Mouse (Mus musculus) gastrocnemius, adult 2 months (tissue): Measurements from ENCODE around the gene Fgfr2. TPM values are rescaled to one million over a fixed set of nuclear protein-coding genes. Genes with fewer than 3 reads are reported as not detected.
A peak's percentile ranks its signal among the peaks of the same experiment; 100 is the strongest.

Experiments
- DNase-seq: peaks from one replicate; pipeline ENCODE4 v3.0.0; 2022
- H3K27ac ChIP-seq: fragments of 200-600 bp; 2 replicates; pipeline ENCODE4 v1.8.1; 2022; ENCODE audit warnings: mild to moderate bottlenecking
- H3K4me3 ChIP-seq: fragments of 200-600 bp; 2 replicates; pipeline ENCODE4 v1.8.1; 2022; ENCODE audit warnings: mild to moderate bottlenecking, moderate library complexity
- CTCF ChIP-seq: fragments of 200-600 bp; IDR thresholded peaks from 2 replicates; pipeline ENCODE4 v1.8.1; 2022; ENCODE audit warnings: antibody characterized with exemption, mild to moderate bottlenecking, moderate library complexity
- intact Hi-C: fragments of 180-260 bp; cut with DNase I; formaldehyde crosslinking; loops from one replicate; pipeline ENCODE4 v1.15.1; 2025
- total RNA-seq, 2 experiments: library from RNA; stranded (reverse); gene quantifications; 2 replicates each; pipeline ENCODE4 v1.2.3; 2021

Fgfr2 gene
- total RNA-seq, 2 experiments from 2014 or later: 0.15 to 0.33 TPM

DNA sequence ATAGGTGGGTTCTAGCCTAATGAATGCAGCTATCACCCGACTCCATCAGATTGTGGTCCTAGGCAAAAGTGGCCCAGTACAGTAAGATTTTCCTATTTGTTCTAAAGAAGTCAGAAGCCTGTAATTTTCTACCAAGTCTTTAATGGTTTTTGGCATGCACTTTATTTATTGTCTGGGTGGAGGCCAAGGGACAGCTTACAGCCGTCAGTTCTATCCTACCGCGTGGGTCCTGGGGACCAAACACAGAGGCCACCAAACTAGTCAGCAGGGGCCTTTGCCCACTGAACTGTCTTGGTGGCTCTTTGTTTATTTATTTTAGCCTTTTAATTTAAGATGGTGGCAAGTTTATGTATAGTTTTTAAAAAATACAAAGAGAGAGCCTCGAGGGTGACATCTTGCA, 2544.5 kb downstream of the Fgfr2 start:
- Histone ChIP-seq H3K4me3 (no peak overlapping the region), H3K27ac (peak overlapping the region; percentile 58; the same call in 1 of the 2 replicates)
- no peak for TF ChIP-seq CTCF
- no peak for DNase-seq
- intact Hi-C loops: no loop called here

DNA sequence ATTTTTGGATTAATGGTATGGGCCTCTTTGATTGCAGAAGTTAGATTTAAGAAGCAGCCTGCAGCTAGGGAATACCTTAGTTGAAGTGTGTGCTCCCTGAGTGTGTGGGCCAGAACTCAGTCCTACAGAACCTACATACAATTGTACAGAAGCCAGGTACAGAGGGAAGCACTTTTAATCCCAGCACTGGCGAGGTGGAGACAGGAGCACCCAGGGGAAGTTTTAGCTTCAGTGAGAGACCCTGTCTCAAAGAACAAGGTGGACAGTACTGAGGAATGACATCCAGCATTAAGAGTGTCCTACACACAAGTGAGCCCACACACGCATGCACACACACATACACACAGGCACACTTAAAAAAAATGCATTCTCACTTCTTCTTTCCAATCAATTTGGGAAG, 2545.1 kb downstream of the Fgfr2 start:
- intact Hi-C loops: no loop called here

DNA sequence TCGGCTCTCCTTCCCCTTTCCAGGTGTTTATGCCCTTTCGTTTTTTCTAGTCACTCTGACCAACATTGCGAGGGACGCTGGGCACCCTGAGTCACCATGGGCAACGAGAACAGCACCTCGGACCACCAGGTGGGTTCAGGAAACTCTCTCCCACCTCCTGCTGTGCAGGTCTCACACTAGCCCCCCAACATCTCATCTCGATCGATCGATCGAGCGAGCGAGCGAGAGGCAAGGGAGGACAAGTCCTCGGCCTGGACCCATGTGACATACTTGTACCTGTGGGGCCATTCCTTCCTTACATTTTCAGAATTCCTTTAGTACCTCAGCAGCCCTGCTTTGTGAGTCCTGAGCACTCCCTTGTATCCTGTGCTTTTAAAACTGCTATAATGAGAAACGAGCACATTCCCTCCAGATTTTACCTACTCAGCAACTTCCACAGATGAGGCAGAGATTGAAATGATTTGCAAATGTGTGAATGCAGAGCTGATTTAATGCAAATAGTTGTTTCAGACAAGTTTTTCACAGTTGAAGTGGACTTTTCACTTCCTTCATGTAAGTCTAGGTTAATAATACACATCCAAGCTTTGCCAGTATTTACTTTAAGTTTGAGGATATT, 2545.7 kb downstream of the Fgfr2 start, which contains the start of gene Tacc2:
Tacc2 (plus strand) TSS at position 51 of the 616 bp plus-strand sequence.
- no peak for DNase-seq
- Histone ChIP-seq H3K4me3 (peak within 1 kb of the TSS; percentile 39), H3K27ac (peak within 1 kb of the TSS; percentile 75)
- intact Hi-C loops: no loop called here
- no peak for TF ChIP-seq CTCF

More for the DNA sequence above, 2545.1 kb downstream of the Fgfr2 start:
- Histone ChIP-seq H3K27ac (peak overlapping the region; percentile 31; the same call in 1 of the 2 replicates), H3K4me3 (no peak overlapping the region)
- TF ChIP-seq CTCF: no peak
- DNase-seq: no peak

DNA sequence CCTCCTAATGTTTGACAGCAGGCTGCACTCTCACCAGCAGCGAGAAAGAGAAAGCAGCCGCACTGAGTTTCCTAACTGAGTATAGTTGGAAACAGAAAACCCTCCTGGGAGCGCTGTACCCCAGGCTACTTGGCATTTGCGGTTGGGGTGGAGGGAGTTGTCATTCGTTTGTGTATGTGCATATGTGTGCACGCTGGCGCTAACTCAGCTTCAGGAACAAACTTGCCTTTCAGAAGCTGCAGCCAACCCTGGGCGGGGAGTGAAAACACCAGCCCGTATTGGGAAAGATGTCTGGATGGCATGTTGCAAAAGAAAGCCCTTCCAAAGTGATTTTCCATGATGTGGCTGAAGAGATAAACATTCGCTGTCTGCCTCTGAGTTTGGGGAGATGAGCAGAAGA, 2546.2 kb downstream of the Fgfr2 start:
- H3K27ac ChIP-seq: peak overlapping the region; percentile 75
- H3K4me3 ChIP-seq: peak overlapping the region; percentile 39
- no peak for TF ChIP-seq CTCF
- intact Hi-C loops: no loop called here
- DNase-seq: peak; percentile 66

DNA sequence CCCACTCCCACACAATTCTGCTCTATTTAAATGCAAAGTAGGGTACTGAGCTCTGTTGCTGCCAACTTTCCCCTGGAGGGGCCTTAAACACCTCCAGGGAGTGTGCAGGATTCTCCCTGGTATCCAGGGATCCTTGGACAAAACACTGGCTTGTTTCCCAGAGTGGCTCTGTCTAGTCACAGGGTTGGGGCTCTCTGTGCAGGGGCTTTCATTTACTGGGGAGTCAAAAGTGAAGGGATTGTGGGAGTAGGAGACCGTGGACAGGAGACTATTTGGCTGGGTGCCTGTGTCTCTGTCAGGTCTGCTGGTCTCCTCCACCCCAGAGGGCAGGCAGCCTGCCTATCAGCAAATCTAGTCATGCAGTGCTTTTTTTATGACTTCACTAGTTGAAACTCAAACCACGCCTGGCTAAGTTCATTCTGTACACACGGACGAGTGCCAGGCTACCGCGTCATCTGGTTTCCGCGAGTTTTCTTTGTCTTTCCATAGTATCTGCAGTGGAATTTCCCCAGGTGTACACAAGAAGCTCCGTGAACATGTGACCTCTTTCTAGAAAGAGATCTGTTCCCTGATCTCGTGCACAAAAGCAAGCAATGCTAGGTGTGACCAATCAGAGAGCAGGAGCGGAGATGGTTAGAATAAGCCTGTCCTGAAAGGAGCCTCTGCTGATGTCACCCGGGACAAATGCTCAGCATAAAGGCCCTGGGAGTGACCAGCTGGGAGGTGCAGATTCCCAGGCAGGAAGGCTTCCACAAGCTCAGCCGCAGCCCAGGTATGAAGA, 2548.7 kb downstream of the Fgfr2 start:
- H3K27ac ChIP-seq: peak overlapping the region; percentile 73
- peak; percentile 62 for DNase-seq
- intact Hi-C loops: no loop called here
- peak overlapping the region; percentile 23 for H3K4me3 ChIP-seq
- no peak for TF ChIP-seq CTCF

DNA sequence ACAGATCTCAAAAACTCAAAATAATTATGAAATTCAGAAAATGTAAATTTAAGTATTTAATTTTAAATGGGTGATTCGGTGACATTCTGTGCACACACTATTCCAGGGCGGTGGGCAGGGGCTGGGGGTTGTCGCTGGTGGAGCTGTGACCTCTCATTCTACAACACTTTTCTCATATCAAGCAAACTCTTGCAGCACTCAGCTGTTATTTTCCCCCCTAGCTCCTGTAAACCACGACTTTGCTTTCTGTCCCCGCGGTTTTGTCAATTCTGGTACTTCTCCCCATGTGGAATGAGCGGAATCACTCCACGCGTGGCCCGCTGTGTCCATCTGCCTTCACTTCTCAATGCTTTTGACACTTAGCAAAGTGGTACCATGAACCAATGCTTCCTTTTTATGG, 2549.4 kb downstream of the Fgfr2 start:
- TF ChIP-seq CTCF: no peak
- H3K27ac ChIP-seq: peak overlapping the region; percentile 73; the same call in 1 of the 2 replicates
- H3K4me3 ChIP-seq: no peak overlapping the region; the same call in 1 of the 2 replicates
- DNase-seq: no peak
- intact Hi-C loops: no loop called here

DNA sequence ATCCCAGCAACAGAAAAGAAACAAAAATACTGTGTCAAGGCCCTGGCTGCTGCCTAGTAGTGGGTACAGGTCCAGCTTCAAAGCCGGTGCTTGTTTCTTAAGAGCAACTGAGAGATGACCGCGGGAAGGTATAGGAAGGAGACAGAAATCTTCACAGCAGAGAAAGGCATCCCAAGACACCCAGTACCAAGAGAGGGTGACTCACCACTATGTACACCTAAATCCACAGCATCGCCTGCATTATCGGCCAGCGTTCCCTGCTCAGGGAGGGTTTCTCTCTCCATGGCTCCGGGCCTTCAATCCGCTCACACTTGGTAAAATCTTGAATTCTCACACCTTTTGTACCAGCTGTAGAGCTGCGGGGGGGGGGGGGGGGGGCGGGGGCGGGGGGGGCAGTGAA, 2550.3 kb downstream of the Fgfr2 start, which contains the start of gene Nsmce4a:
Nsmce4a (minus strand) TSS at position 298 of the 400 bp plus-strand sequence.
- no peak for TF ChIP-seq CTCF
- H3K27ac ChIP-seq: peak within 1 kb of the TSS; percentile 92
- intact Hi-C loops: no loop called here
- H3K4me3 ChIP-seq: peak within 1 kb of the TSS; percentile 9; the same call in 1 of the 2 replicates
- DNase-seq: no peak

DNA sequence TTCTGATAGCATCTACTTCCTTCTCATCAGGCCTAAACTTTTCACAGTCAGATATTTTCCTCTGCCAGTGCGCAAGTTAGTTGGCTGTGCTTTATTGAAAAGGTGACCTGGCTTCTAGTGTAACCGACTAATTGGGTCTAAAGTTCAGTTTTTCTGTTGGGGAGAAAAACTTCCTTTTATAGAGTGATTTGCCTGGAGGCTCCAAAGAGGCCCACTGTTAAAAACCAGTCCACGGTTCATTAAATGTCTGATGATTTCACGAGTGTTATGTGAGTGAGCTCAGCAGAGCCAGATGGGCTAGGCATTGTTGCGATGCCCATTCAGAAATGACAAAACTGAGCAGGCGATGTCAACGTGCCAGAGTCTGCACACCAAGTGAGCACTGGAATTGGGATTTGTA, 2552.7 kb downstream of the Fgfr2 start:
- TF ChIP-seq CTCF: no peak
- H3K4me3 ChIP-seq: peak overlapping the region; percentile 35
- intact Hi-C loops: no loop called here
- no peak for DNase-seq
- peak overlapping the region; percentile 92 for H3K27ac ChIP-seq

DNA sequence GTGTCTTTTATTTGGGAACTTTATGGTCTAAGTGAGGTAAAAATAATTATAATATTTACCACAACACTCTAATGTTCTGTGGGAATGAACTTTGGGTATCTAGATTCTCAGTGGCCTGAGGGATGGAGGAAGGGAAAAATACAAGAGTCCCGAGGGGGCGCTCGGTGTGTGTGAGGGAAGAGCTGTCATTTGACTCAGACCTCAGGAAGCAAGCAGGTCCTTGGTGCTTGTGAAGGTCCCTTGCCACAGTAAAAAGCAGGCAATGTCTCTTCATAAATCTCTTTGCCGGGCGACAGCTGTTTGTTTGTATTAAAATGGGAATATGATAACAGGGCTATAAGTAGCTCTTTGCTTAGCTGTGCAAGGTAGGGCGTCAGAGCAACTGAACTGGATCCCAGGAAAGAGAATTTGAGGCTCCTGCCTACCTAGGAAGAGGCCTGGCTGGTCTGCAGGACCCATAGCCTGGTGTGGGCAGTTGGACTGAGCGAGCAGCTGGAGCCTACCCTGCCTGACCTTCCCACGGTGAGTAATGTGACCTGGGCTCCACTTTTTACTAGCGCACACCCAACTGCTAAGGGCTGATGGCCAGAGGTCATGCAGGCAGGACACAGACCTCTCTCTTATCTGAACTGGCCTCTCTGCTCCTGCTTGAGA, 2554.2 kb downstream of the Fgfr2 start:
- peak; percentile 81 for DNase-seq
- intact Hi-C loops: loop anchor here (2.0 kb wide), 1 partner anchor 16 kb away; no protein-coding TSS in a partner anchor
- H3K27ac ChIP-seq: peak overlapping the region; percentile 92

DNA sequence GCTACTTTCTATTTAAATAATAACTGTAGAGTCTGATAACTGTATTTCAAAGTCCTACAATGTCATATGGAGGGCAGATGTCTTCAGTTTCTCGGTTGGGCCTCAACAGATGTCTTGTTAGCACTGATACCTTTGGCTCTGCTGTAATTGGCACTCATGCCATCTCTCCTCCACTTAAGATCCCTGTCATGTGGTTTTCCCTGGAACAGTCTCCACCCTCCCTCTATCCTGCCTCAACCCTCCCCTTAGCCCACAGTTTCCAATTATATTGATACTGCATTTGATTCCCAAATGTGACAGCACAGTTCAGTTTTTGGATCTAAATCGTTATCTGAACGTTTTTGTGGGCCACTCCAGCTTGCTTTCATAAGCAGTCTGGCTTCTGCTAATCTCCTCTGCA, 2558.6 kb downstream of the Fgfr2 start:
- peak overlapping the region; percentile 49 for H3K4me3 ChIP-seq
- intact Hi-C loops: no loop called here
- TF ChIP-seq CTCF: no peak
- H3K27ac ChIP-seq: peak overlapping the region; percentile 92
- DNase-seq: no peak

More for the DNA sequence above, 2554.2 kb downstream of the Fgfr2 start:
- no peak for TF ChIP-seq CTCF
- H3K4me3 ChIP-seq: peak overlapping the region; percentile 36

DNA sequence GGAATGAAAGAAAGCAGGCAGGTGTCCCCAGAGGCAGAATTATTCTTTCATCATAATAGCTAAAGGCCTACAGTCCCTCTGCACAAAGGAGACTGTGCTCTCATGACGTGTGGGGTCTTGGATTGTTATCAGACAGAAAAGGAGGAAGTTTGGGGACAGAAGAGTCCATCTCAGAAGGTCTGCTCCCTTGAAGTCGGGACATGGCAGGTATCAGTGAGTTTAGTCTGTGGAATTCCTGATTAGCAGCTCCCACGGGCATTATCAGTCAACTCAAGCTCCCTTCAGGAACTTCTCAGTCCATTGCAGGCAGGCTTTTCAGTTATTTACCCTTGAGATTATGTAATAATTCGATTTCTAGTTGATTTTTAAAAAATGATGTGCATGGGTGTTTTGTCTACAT, 2559.3 kb downstream of the Fgfr2 start:
- Histone ChIP-seq H3K4me3 (peak overlapping the region; percentile 11; the same call in 1 of the 2 replicates), H3K27ac (peak overlapping the region; percentile 92)
- no peak for DNase-seq
- intact Hi-C loops: no loop called here
- TF ChIP-seq CTCF: no peak

DNA sequence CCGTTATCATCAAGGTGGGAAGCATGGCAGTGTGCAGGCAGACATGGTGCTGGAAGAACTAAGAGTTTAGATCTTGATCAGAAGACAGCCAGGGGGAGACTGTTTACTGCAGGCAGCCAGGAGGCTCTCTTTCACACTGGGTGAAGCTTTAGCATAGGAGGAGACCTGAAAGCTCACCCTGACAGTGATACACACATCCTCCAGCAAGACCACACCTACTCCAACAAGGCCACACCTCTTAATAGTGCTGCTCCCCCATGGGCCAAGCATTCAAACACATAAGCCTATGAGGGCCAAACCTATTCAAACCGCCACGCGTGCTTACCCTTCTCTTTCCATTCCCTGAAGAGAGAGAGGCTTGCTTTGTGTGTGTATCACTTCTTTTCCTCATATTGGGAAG, 2559.9 kb downstream of the Fgfr2 start:
- no peak for DNase-seq
- no peak overlapping the region for H3K4me3 ChIP-seq
- no peak for TF ChIP-seq CTCF
- intact Hi-C loops: no loop called here
- peak overlapping the region; percentile 92 for H3K27ac ChIP-seq

DNA sequence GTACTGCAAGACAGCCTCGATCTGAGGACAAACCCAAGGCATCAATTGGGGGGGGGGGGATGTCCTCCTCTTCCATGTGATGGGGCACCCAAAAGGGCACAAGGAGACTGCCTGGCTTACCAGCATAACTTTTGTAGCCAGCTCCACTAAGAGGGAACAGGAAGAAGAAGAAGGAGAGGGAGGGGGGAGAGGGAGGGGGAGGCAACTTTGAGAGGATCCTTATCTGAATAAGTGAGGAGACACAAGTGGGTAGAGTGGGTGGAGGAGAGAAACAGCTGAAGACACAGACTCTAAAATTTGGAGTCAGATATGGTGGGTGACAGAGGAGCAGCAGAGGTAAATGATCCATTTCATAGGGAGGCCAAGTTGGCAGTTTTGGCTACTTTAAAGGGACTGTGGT, 2562.2 kb downstream of the Fgfr2 start:
- no peak for DNase-seq
- intact Hi-C loops: no loop called here
- no peak for TF ChIP-seq CTCF
- Histone ChIP-seq H3K4me3 (no peak overlapping the region), H3K27ac (peak overlapping the region; percentile 97)
